Mouse (Mus musculus) limb, embryonic 13.5 days (tissue): ENCODE measurements around the gene C1qtnf7. TPM values are rescaled to one million over a fixed set of nuclear protein-coding genes. Genes with fewer than 3 reads are reported as not detected.
A peak's percentile ranks its signal among the peaks of the same experiment; 100 is the strongest.

Experiments used
- ATAC-seq: fragments of 200-750 bp; cut with Nextera tagmentation; 2 replicates; pipeline ENCODE4 v1.8.0; 2017; ENCODE audit warnings: low read depth, moderate number of reproducible peaks, moderate TSS enrichment; ENCODE audit not compliant: low FRiP score
- H3K27ac ChIP-seq: fragments of 300-500 bp; sonication (generic); 2 replicates; pipeline ENCODE4 v1.5.1; 2015; ENCODE audit warnings: inconsistent platforms, mild to moderate bottlenecking, moderate library complexity
- H3K27me3 ChIP-seq: fragments of 300-500 bp; sonication (generic); 2 replicates; pipeline ENCODE4 v1.6.1; 2015; ENCODE audit warnings: mild to moderate bottlenecking, inconsistent platforms
- H3K36me3 ChIP-seq: fragments of 300-500 bp; sonication (generic); 2 replicates; pipeline ENCODE4 v1.6.1; 2015; ENCODE audit warnings: inconsistent platforms, mild to moderate bottlenecking, moderate library complexity
- H3K4me1 ChIP-seq: fragments of 300-500 bp; sonication (generic); 2 replicates; pipeline ENCODE4 v1.6.1; 2015; ENCODE audit warnings: inconsistent platforms
- H3K4me2 ChIP-seq: fragments of 300-500 bp; sonication (generic); replicated peaks from 2 replicates; pipeline ENCODE4 v1.6.1; 2015; ENCODE audit warnings: inconsistent platforms, mild to moderate bottlenecking, moderate library complexity
- H3K4me3 ChIP-seq: fragments of 300-500 bp; sonication (generic); 2 replicates; pipeline ENCODE4 v1.5.1; 2015; ENCODE audit warnings: moderate library complexity, mild to moderate bottlenecking, inconsistent platforms
- H3K9ac ChIP-seq: fragments of 300-500 bp; sonication (generic); 2 replicates; pipeline ENCODE4 v1.6.1; 2015; ENCODE audit warnings: mild to moderate bottlenecking, inconsistent platforms
- H3K9me3 ChIP-seq: fragments of 300-500 bp; sonication (generic); 2 replicates; pipeline ENCODE4 v1.6.1; 2016; ENCODE audit warnings: inconsistent platforms
- whole genome bisulfite sequencing: fragments of 180-500 bp; shearing (Covaris S2); methylation state at CpG from one replicate; pipeline ENCODE4 v1.1.7; 2015; 5-methylcytosine and 5-hydroxymethylcytosine counted together
- polyA plus RNA-seq: library from polyadenylated mRNA; unstranded; fragments of >200 nt; fragmentation: Nextera tagmentation; extraction: Ambion mirVana; gene quantifications from 2 replicates; pipeline ENCODE4 v1.2.1, GENCODE M21; 2015

C1qtnf7 gene
- polyA plus RNA-seq, 1 experiment from 2014 or later = 10.6 TPM

GRCm38 (mm10) chr5:43511126-43511525, 4.2 kb upstream of the C1qtnf7 start:
- Histone ChIP-seq H3K4me1 (peaks cover 12% of the 10 kb centered on the region), H3K4me2 (no peak overlapping the region), H3K9ac (no peak overlapping the region), H3K27me3 (no peaks in the 10 kb centered on the region), H3K4me3 (no peak overlapping the region), H3K9me3 (no peaks in the 10 kb centered on the region), H3K36me3 (no peaks in the 10 kb centered on the region), H3K27ac (no peak overlapping the region)
- no peak for ATAC-seq
- 85% methylated on average over 2 of the region's 2 CpGs for WGBS

- H3K9me3 ChIP-seq = no peaks in the 10 kb centered on the region
- H3K4me2 ChIP-seq = peak overlapping the region; percentile 55
- peak overlapping the region; percentile 30 for H3K4me3 ChIP-seq
- H3K27me3 ChIP-seq = no peaks in the 10 kb centered on the region
- H3K27ac ChIP-seq = no peak overlapping the region
- peaks cover 43% of the 10 kb centered on the region for H3K4me1 ChIP-seq
- WGBS = 51% methylated on average over 7 of the region's 7 CpGs
- H3K9ac ChIP-seq = no peak overlapping the region
- no peak for ATAC-seq
- no peaks in the 10 kb centered on the region for H3K36me3 ChIP-seq
Observed at GRCm38 (mm10) chr5:43516491-43516890, 1.2 kb downstream of the C1qtnf7 start.

GRCm38 (mm10) chr5:43517313-43517712, 2.0 kb downstream of the C1qtnf7 start:
- WGBS = 86% methylated on average over 13 of the region's 13 CpGs
- H3K4me1 ChIP-seq = peaks cover 50% of the 10 kb centered on the region
- H3K27ac ChIP-seq = no peak overlapping the region
- no peak for ATAC-seq
- H3K36me3 ChIP-seq = no peaks in the 10 kb centered on the region
- H3K27me3 ChIP-seq = no peaks in the 10 kb centered on the region
- no peaks in the 10 kb centered on the region for H3K9me3 ChIP-seq
- peak overlapping the region; percentile 55 for H3K4me2 ChIP-seq
- H3K9ac ChIP-seq = no peak overlapping the region
- peak overlapping the region; percentile 30; the same call in 1 of the 2 replicates for H3K4me3 ChIP-seq

- Histone ChIP-seq H3K27ac (0 out of 2 replicates have a peak overlapping the region, but pooled peaks have one; percentile 6), H3K9ac (no peak overlapping the region), H3K9me3 (no peaks in the 10 kb centered on the region), H3K36me3 (no peaks in the 10 kb centered on the region), H3K4me1 (peaks cover 61% of the 10 kb centered on the region), H3K27me3 (no peaks in the 10 kb centered on the region), H3K4me3 (no peak overlapping the region), H3K4me2 (no peak overlapping the region)
- 44% methylated on average over 2 of the region's 2 CpGs for WGBS
- ATAC-seq = peak; percentile 38; the same call in 1 of the 2 replicates
Observed at GRCm38 (mm10) chr5:43519905-43520304, 4.6 kb downstream of the C1qtnf7 start.

- no peak overlapping the region for H3K9ac ChIP-seq
- 34% methylated on average over 7 of the region's 7 CpGs for WGBS
- ATAC-seq = no peak
- no peaks in the 10 kb centered on the region for H3K27me3 ChIP-seq
- H3K4me2 ChIP-seq = no peak overlapping the region
- H3K4me1 ChIP-seq = peaks cover 50% of the 10 kb centered on the region
- no peaks in the 10 kb centered on the region for H3K36me3 ChIP-seq
- no peak overlapping the region for H3K4me3 ChIP-seq
- H3K27ac ChIP-seq = no peak overlapping the region
- no peaks in the 10 kb centered on the region for H3K9me3 ChIP-seq
Observed at GRCm38 (mm10) chr5:43521369-43521768, 6.0 kb downstream of the C1qtnf7 start.

- H3K4me3 ChIP-seq = no peak overlapping the region
- no peak overlapping the region for H3K4me2 ChIP-seq
- H3K27me3 ChIP-seq = no peaks in the 10 kb centered on the region
- no peaks in the 10 kb centered on the region for H3K36me3 ChIP-seq
- no peak overlapping the region for H3K27ac ChIP-seq
- H3K4me1 ChIP-seq = peaks cover 39% of the 10 kb centered on the region
- ATAC-seq = no peak
- WGBS = 28% methylated on average over 1 of the region's 1 CpGs
- H3K9ac ChIP-seq = no peak overlapping the region
- no peaks in the 10 kb centered on the region for H3K9me3 ChIP-seq
Observed at GRCm38 (mm10) chr5:43522866-43523265, 7.5 kb downstream of the C1qtnf7 start.

- Histone ChIP-seq H3K4me1 (peaks cover 46% of the 10 kb centered on the region), H3K27me3 (no peaks in the 10 kb centered on the region), H3K4me3 (no peak overlapping the region), H3K4me2 (no peak overlapping the region), H3K36me3 (no peaks in the 10 kb centered on the region), H3K9ac (no peak overlapping the region), H3K27ac (no peak overlapping the region), H3K9me3 (no peaks in the 10 kb centered on the region)
- no peak for ATAC-seq
- WGBS = 66% methylated on average over 6 of the region's 6 CpGs
Observed at GRCm38 (mm10) chr5:43526874-43527584, 11.7 kb downstream of the C1qtnf7 start.

- Histone ChIP-seq H3K36me3 (no peaks in the 10 kb centered on the region), H3K27me3 (no peaks in the 10 kb centered on the region), H3K4me3 (no peak overlapping the region), H3K9me3 (no peaks in the 10 kb centered on the region), H3K27ac (no peak overlapping the region), H3K4me1 (peaks cover 37% of the 10 kb centered on the region), H3K4me2 (0 out of 2 replicates have a peak overlapping the region, but pooled peaks have one; percentile 1), H3K9ac (no peak overlapping the region)
- WGBS = 44% methylated on average over 3 of the region's 3 CpGs
- ATAC-seq = no peak
Observed at GRCm38 (mm10) chr5:43530186-43530585, 14.8 kb downstream of the C1qtnf7 start.

GRCm38 (mm10) chr5:43530886-43531285, 15.5 kb downstream of the C1qtnf7 start:
- Histone ChIP-seq H3K4me1 (peaks cover 37% of the 10 kb centered on the region), H3K4me3 (no peak overlapping the region), H3K36me3 (no peaks in the 10 kb centered on the region), H3K9ac (no peak overlapping the region), H3K27me3 (no peaks in the 10 kb centered on the region), H3K27ac (no peak overlapping the region), H3K4me2 (no peak overlapping the region), H3K9me3 (no peaks in the 10 kb centered on the region)
- WGBS = 37% methylated on average over 1 of the region's 1 CpGs
- peak; percentile 48; the same call in 1 of the 2 replicates for ATAC-seq

- no peak overlapping the region for H3K9ac ChIP-seq
- H3K4me3 ChIP-seq = no peak overlapping the region
- H3K4me1 ChIP-seq = peaks cover 19% of the 10 kb centered on the region
- no peaks in the 10 kb centered on the region; the same call in 1 of the 2 replicates for H3K27me3 ChIP-seq
- WGBS = 23% methylated on average over 14 of the region's 14 CpGs
- H3K4me2 ChIP-seq = no peak overlapping the region; the same call in 1 of the 2 replicates
- H3K27ac ChIP-seq = peak overlapping the region; percentile 39; the same call in 1 of the 2 replicates
- no peaks in the 10 kb centered on the region for H3K36me3 ChIP-seq
- peak; percentile 57 for ATAC-seq
- H3K9me3 ChIP-seq = no peaks in the 10 kb centered on the region
Observed at GRCm38 (mm10) chr5:43538322-43539167, 23.2 kb downstream of the C1qtnf7 start.

GRCm38 (mm10) chr5:43539168-43539516, 23.8 kb downstream of the C1qtnf7 start:
- no peak for ATAC-seq
- 8% methylated on average over 3 of the region's 3 CpGs for WGBS
- H3K27ac ChIP-seq = peak overlapping the region; percentile 39; the same call in 1 of the 2 replicates
- peaks cover under 1% of the 10 kb centered on the region; the same call in 1 of the 2 replicates for H3K9me3 ChIP-seq
- no peaks in the 10 kb centered on the region for H3K36me3 ChIP-seq
- H3K27me3 ChIP-seq = no peaks in the 10 kb centered on the region; the same call in 1 of the 2 replicates
- H3K4me2 ChIP-seq = no peak overlapping the region; the same call in 1 of the 2 replicates
- no peak overlapping the region for H3K4me3 ChIP-seq
- H3K9ac ChIP-seq = no peak overlapping the region
- peaks cover 17% of the 10 kb centered on the region for H3K4me1 ChIP-seq

- H3K9me3 ChIP-seq = peaks cover 8% of the 10 kb centered on the region
- no peak overlapping the region for H3K9ac ChIP-seq
- no peak for ATAC-seq
- H3K36me3 ChIP-seq = no peaks in the 10 kb centered on the region
- no peak overlapping the region for H3K4me2 ChIP-seq
- H3K4me1 ChIP-seq = peaks cover 17% of the 10 kb centered on the region
- no peak overlapping the region for H3K27ac ChIP-seq
- H3K27me3 ChIP-seq = no peaks in the 10 kb centered on the region; the same call in 1 of the 2 replicates
- no peak overlapping the region for H3K4me3 ChIP-seq
Observed at GRCm38 (mm10) chr5:43539871-43540270, 24.5 kb downstream of the C1qtnf7 start.
